Mouse (Mus musculus): ENCODE measurements at regions not wholly inside any gene's neighbourhood (a gene's known extent, or its start where the extent isn't known, plus 50 kb on each side); places are given as distances from the start of the nearest gene placed in this dataset.
A peak's percentile ranks its signal among the peaks of the same experiment; 100 is the strongest.

GRCm38 (mm10) chr1:44388091-44388490 is 163.2 kb upstream of the Gulp1 start:
- DNase-seq (ENCODE audit: low read depth) = no peak

DNA sequence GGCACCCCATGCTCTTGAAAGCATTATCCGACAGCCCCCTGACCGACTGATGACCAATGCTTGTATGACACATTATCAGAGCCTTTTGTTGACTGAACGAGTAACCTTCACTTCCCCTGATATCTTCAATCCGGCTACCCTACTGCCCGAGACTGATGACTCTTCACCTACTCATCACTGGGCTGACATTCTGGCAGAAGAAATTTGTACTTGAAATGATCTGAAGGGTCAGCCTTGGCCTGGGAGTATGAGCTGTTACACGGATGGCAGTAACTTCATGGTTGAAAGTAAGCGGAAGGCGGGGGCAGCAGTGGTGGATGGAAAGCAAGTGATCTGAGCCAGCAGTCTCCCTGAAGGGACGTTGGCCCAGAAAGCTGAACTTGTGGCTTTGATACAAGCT is 159.2 kb upstream of the Gulp1 start:
- DNase-seq (ENCODE audit: low read depth) = no peak

- DNase-seq (ENCODE audit: low read depth) = no peak
Observed at GRCm38 (mm10) chr1:44395538-44395937, 155.8 kb upstream of the Gulp1 start.

- no peak for DNase-seq (ENCODE audit: low read depth)
Observed at GRCm38 (mm10) chr1:44398066-44398465, 153.2 kb upstream of the Gulp1 start.

DNA sequence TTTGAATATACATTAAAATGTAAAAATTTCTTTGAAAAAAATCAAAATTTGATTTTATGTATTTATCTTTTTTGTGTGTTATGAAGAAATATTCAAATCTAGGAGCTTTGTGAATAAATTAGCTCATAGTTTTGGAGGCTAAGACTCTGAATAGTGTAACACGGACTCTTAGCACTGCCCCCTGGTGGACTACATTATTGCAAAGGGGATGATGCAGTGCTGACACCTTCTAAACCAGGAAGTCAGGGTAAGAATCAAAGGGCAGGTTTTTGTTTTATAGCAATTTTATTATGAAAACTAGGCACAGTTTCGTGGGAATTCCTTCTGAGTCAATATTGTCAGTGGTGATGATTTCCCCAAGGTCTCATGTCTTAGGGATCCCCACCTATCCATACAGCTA is 113.5 kb upstream of the Gulp1 start:
- DNase-seq (ENCODE audit: low read depth) = peak; percentile 25

Measured in 416B (cell line).